Mouse (Mus musculus) adrenal gland, postnatal 14 days (tissue): ENCODE data around the gene Pde12. TPM values are rescaled to one million over a fixed set of nuclear protein-coding genes. Genes with fewer than 3 reads are reported as not detected.

Experiments
- DNase-seq: peaks from one replicate; pipeline ENCODE4 v3.0.0; 2021; ENCODE audit warnings: mixed read lengths
- microRNA-seq, 2 experiments: library from miRNA; unstranded; fragments of <30 nt; microRNA quantifications; one replicate each; pipeline ENCODE4 v1.2.0; 2021
- total RNA-seq: library from RNA; stranded (reverse); gene quantifications from 2 replicates; pipeline ENCODE4 v1.2.3, GENCODE M21; 2021

Pde12 gene
- total RNA-seq, 1 experiment from 2014 or later = 9.0 TPM

GRCm38 (mm10) chr14:26643006-26643624 lies 26.6 kb downstream of the Pde12 start:
- DNase-seq = no peak

- no peak for DNase-seq
Observed at GRCm38 (mm10) chr14:26639961-26640360, 29.7 kb downstream of the Pde12 start.

DNA sequence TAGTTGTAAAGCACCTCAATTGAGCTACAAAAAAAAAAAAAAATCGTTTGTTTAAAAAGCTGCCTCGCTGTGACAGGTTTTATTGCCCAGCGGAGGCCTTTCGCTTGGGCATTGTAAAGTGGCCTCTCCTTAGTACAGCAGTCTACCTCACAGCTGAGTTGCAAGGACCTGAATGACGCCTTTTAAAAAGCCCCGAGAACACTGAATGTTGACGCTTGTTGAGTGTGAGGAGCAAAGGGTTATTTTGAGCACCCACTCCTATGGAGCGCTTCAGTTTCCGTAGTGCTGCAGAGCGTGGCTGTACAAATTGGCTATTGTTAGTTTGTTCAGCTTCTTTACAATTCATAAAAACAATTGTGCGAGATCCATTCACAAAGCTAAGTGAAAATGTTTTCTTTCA lies 30.4 kb downstream of the Pde12 start:
- no peak for DNase-seq

DNA sequence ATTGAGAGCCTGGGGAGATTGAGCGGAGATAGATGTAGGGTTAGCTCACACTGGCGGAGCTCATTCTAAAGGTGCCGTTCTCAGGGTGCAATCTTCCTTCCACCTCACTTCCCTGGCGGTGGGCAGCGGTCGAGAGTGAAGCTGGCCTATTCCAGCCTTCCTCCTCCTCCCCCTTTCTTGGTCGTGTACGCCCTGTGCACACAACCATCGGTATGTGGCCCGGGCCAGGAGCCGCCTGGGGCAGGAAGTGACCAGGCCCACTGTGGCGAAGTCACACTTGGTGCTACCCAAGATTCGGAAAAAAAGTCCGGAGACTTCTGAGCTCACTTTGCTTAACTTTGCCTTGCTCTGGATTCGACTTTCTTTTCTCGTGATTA lies 31.0 kb downstream of the Pde12 start:
- peak; percentile 82 for DNase-seq

DNA sequence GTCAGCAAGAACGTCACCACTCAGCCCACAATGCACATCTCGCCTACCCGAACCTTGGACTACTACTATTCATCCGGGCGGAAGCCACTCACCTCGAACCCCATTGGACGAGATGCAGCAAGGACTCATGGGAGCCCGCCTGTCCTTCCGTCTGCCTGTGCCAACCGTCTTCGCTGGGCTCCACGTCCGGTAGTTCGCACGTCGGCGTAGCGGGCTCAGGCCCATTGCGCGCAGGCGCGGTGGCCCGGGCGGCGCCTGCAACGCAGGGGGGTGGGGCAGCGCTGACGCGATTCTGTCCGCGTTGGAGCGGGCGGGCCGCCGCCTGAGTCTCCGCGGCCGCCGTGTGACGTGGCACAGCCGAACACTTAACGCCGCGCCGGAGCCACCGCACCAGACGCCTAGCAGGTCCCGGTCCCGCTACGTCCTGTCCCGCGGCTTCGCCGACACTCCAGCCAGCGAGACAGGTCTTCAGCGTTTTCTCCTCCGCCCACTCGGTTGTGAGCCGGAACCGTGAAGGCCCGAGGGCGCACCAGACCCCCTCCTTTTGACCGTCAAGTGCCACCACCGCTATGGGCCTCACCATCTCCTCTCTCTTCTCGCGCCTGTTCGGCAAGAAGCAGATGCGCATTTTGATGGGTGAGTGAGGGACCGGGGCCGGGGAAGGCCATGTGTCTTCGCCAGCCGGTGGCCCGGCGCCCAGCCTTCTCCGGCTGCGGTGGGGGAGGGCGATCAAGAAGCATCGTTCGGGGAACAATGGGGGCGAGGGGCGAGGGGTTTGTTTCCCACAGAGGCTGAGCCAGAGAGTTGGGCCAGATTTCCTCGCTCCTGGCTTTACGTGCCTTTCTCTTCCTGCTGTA lies 31.6 kb downstream of the Pde12 start, which contains the start of gene Arf4:
Gene Arf4, plus strand, starts transcription at position 224 of the 857 bp plus-strand sequence.
- DNase-seq = peak; percentile 98

DNA sequence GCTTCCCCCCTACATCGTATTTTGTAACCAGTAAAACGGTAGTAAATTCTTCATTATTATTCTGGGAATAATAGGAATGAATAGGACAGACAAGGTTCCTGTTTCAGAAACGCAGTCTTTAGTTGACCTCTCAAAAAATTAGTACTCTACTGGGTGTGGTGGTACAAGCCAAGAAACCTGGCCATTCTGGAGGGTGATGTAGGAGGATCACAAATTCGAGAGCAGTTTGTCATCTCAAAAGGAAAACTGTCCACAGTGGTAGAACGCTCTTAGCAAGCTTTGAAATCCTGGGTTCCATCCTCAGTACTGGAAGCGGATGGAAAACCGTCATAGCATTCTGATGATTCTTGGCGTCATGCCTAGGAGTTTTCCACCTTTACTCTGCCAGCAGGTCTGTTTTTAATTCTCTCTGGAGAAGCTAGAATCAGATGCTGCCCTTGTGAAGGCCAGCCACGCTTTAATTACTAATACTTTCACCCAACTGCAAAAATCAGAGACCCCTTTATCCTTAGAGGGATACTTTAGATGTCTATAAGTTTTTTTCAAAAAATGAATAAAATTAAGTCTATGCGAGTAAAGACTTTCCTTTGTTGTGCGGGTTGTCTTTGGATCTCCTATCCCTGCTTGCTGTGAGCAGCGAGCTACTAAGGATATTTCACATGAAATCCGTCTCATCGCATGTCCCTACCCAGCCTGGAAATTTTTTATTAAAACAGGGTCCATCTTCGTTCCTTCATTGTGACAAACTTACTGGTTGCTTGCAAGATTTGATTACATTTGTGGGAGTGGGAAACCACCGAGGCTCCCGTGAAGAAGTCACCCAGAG lies 32.4 kb downstream of the Pde12 start:
- peak; percentile 50 for DNase-seq

GRCm38 (mm10) chr14:26626605-26627140 lies 43.0 kb downstream of the Pde12 start:
- DNase-seq = no peak

DNA sequence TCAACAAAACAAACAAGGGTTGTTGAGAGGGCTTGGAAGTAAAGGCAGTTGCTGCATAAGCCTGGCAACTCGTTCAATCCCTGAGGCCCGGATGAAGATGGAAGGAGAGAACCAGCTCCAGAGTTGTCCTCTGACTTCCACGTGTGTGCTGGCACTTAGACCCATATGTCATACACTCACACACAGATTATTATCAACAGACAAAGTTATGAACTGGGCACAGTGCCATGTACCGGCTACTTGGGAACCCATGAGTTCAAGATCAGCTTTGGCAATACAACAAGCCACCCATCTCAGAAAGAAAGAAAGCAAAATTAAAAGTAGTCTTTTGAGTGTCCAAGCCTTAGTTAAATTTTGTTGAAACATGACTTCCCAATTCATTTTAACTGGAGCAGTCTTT lies 44.4 kb downstream of the Pde12 start:
- DNase-seq = no peak

GRCm38 (mm10) chr14:26610689-26611088 lies 59.0 kb downstream of the Pde12 start:
- no peak for DNase-seq

Small RNAs within 50 kb of the gene (microRNA-seq; reads per million reads assigned to microRNA genes)
- 0.43 to 0.76 reads per million in 2 experiments for gene Mir7672

Other genes with a start within 250 kb of the Pde12 start
- gene Slmap, start 135.0 kb downstream of the Pde12 start, total RNA-seq = 105 and 107 TPM in 2 replicates
- 32.5 and 37.0 TPM in 2 replicates for gene Dennd6a, start 96.0 kb downstream of the Pde12 start, total RNA-seq
- gene Arf4, start 31.8 kb downstream of the Pde12 start, total RNA-seq = 190 and 198 TPM in 2 replicates
- not detected in 2 replicates for gene Dnah12, start 23.4 kb upstream of the Pde12 start, total RNA-seq
- not detected in 2 replicates for gene Asb14, start 224.7 kb upstream of the Pde12 start, total RNA-seq